Mouse (Mus musculus) midbrain, embryonic 13.5 days (tissue): ENCODE results near the gene Pfn3. TPM values are rescaled to one million over a fixed set of nuclear protein-coding genes. Genes with fewer than 3 reads are reported as not detected.

ENCODE experiments used
- ATAC-seq: fragments of 200-750 bp; cut with Nextera tagmentation; 2 replicates; pipeline ENCODE4 v1.8.0; 2017; ENCODE audit warnings: mild to moderate bottlenecking, moderate TSS enrichment, moderate library complexity
- H3K27ac ChIP-seq: fragments of 300-500 bp; sonication (generic); 2 replicates; pipeline ENCODE4 v1.5.1; 2015; ENCODE audit warnings: inconsistent platforms, mild to moderate bottlenecking, moderate library complexity
- H3K27me3 ChIP-seq: fragments of 300-500 bp; sonication (generic); 2 replicates; pipeline ENCODE4 v1.6.1; 2015; ENCODE audit warnings: mild to moderate bottlenecking, inconsistent platforms
- H3K36me3 ChIP-seq: fragments of 300-500 bp; sonication (generic); 2 replicates; pipeline ENCODE4 v1.6.1; 2015; ENCODE audit warnings: mild to moderate bottlenecking, inconsistent platforms
- H3K4me1 ChIP-seq: fragments of 300-500 bp; sonication (generic); replicated peaks from 2 replicates; pipeline ENCODE4 v1.6.1; 2015; ENCODE audit warnings: inconsistent platforms
- H3K4me2 ChIP-seq: fragments of 300-500 bp; sonication (generic); replicated peaks from 2 replicates; pipeline ENCODE4 v1.6.1; 2015; ENCODE audit warnings: moderate library complexity, mild to moderate bottlenecking, inconsistent platforms
- H3K4me3 ChIP-seq: fragments of 300-500 bp; sonication (generic); replicated peaks from 2 replicates; pipeline ENCODE4 v1.5.1; 2015; ENCODE audit warnings: mild to moderate bottlenecking, inconsistent platforms
- H3K9ac ChIP-seq: fragments of 300-500 bp; sonication (generic); replicated peaks from 2 replicates; pipeline ENCODE4 v1.6.1; 2015; ENCODE audit warnings: mild to moderate bottlenecking, inconsistent platforms
- H3K9me3 ChIP-seq: fragments of 300-500 bp; sonication (generic); 2 replicates; pipeline ENCODE4 v1.6.1; 2016; ENCODE audit warnings: mild to moderate bottlenecking, inconsistent platforms
- WGBS: fragments of 180-500 bp; shearing (Covaris S2); methylation state at CpG from one replicate; pipeline ENCODE4 v1.1.7; 2015; 5-methylcytosine and 5-hydroxymethylcytosine counted together
- polyA plus RNA-seq: library from polyadenylated mRNA; unstranded; fragments of >200 nt; fragmentation: Nextera tagmentation; extraction: Ambion mirVana; gene quantifications from 2 replicates; pipeline ENCODE4 v1.2.1, GENCODE M21; 2015

Gene Pfn3
- polyA plus RNA-seq, 1 experiment from 2014 or later = not detected

DNA sequence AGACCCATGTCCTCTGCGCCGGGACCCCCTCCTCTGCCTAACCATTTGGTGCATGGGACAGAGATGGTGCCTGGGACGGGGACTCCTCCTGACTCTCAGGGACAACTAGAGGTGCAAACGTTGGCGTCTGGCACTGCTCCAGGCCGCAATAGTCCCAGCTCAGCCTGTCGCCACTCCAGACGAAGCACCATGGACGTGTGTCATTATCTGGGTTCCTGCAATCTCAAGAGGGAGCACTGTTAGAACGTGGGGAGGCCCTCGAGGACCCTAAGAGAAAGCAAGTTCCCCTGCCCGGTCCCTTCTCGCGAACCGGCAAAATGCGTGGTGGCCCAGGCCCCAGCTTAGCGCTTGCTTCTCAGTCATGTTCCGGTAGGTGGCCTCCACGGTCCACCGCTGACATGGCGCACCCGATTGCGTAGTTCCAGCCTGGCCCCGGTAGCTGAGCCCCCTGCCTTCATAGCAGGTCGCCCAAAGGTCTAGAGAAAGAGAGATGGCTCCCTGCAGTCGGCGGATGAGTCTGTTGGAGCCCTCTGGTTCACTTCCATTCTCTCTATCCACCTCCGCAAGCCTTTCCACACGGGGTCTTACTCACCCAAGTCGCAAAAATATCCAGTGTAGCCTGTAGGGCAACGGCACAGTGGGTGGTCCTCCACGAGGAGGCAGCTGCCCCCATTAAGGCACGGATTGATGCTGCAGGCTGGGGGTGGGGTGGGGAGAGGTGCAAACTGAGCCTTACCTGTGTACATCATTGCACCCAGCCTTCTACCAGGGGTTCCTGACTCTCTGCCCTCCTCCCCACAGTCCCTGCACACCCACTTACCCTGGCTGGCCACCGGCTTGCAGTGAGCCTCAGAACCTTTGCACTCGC lies 6.1 kb upstream of the Pfn3 start:
- WGBS = 17% methylated on average over 35 of the region's 35 CpGs
- ATAC-seq = peak; percentile 74
- H3K36me3 ChIP-seq = no peaks in the 10 kb centered on the region
- H3K4me3 ChIP-seq = peak overlapping the region; percentile 16
- peaks cover 57% of the 10 kb centered on the region for H3K27me3 ChIP-seq
- peaks cover 20% of the 10 kb centered on the region for H3K4me1 ChIP-seq
- no peak overlapping the region; the same call in 1 of the 2 replicates for H3K9ac ChIP-seq
- peak overlapping the region; percentile 44 for H3K4me2 ChIP-seq
- H3K9me3 ChIP-seq = no peaks in the 10 kb centered on the region
- H3K27ac ChIP-seq = no peak overlapping the region

DNA sequence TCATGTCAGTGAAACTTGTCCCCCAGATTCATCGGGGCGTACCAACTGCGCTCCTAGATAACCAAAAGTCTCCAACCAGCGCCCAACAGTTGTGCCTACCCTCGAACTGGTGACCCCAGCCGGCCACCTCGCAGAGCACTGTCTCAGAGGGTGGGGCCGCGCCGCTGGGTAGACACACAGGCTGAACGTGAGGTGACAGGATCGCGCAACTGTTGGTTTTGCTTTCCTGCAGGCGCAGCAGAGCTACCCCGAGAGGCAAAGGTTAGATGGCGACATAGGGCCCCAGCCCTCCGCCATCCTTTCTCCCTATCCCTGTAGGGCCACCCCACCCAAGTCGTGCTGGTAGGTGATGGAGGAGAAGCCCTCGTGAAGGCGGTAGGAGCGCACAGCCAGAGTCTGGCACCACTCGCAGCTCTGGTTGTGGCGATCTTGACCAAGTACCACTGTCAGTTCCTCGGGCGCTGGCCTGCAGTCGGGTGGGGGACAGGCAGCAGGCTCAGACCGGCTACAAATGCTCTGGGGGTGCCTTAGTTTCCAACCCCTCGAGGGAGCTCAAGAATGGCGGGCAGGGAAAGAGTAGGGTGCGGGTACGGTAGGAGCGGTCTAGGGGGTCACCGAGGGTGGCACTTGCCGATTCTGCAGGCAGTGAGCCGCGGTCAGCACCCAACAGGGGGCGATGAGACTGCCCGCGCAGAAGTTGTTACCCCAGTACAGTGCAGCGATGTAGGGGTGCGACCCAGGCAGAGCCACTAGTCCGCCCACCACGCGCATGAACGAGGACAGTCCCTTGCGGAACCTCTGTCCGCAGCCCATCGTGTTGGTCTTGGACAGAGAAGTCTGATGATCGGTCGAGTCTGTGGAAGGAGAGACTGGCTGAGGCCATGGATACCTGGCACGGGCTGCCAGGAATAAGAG lies 5.2 kb upstream of the Pfn3 start:
- H3K4me3 ChIP-seq = peak overlapping the region; percentile 16

DNA sequence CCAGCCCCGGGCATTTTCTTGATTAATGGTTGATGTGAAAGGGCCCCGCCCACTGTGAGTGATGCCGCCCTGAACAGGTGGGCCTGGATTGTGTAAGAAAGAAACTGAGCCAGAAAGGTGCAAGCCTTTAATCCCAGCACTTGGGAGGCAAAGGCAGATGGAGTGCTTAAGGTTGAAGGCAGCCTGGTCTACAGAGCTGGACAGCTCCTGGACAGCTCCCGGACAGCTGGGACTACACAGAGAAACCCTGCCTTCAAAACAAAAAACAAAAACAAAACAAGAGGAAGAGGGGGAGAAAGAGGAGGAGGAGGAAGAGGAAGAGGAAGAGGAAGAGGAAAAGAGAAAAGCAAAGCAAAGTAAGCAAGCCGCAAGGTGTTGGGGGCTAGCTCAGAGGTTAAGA lies 4.1 kb upstream of the Pfn3 start:
- ATAC-seq = no peak
- peaks cover 66% of the 10 kb centered on the region for H3K27me3 ChIP-seq

More for the DNA sequence above, 5.2 kb upstream of the Pfn3 start:
- Histone ChIP-seq H3K4me2 (peak overlapping the region; percentile 44; the same call in 1 of the 2 replicates), H3K36me3 (no peaks in the 10 kb centered on the region), H3K27me3 (peaks cover 57% of the 10 kb centered on the region), H3K4me1 (peaks cover 20% of the 10 kb centered on the region), H3K27ac (no peak overlapping the region), H3K9ac (no peak overlapping the region; the same call in 1 of the 2 replicates), H3K9me3 (no peaks in the 10 kb centered on the region)
- ATAC-seq = no peak; the same call in 1 of the 2 replicates
- 31% methylated on average over 51 of the region's 51 CpGs for WGBS

DNA sequence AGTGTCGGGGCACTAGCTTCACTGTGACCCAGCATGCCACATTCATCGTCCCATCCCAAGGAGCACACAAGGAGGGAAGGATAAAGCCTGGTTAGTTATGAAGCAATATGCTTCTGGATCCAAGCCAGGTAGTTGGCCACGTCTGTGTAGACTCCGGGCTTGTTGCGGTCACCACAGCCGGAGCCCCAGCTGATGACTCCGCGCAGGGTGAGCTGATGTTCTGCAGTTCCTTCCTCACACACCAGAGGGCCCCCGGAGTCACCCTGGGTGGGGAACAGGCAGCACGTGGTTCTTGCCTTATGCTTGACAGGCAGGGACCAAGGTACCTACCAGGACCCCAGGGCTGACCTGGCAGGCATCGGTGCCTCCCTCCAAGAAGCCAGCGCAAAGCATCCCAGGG lies 3.0 kb upstream of the Pfn3 start:
- peak; percentile 62 for ATAC-seq
- peak overlapping the region; percentile 16; the same call in 1 of the 2 replicates for H3K9ac ChIP-seq
- peaks cover 27% of the 10 kb centered on the region for H3K4me1 ChIP-seq
- no peaks in the 10 kb centered on the region for H3K9me3 ChIP-seq
- no peaks in the 10 kb centered on the region for H3K36me3 ChIP-seq
- peaks cover 77% of the 10 kb centered on the region for H3K27me3 ChIP-seq
- H3K4me3 ChIP-seq = no peak overlapping the region; the same call in 1 of the 2 replicates
- H3K4me2 ChIP-seq = peak overlapping the region; percentile 30
- no peak overlapping the region for H3K27ac ChIP-seq
- 10% methylated on average over 12 of the region's 12 CpGs for WGBS

More for the DNA sequence above, 4.1 kb upstream of the Pfn3 start:
- no peak overlapping the region for H3K4me3 ChIP-seq
- H3K36me3 ChIP-seq = no peaks in the 10 kb centered on the region
- H3K27ac ChIP-seq = no peak overlapping the region
- WGBS = 89% methylated on average over 5 of the region's 5 CpGs
- H3K4me1 ChIP-seq = peaks cover 27% of the 10 kb centered on the region
- no peaks in the 10 kb centered on the region for H3K9me3 ChIP-seq
- H3K4me2 ChIP-seq = no peak overlapping the region
- H3K9ac ChIP-seq = no peak overlapping the region

DNA sequence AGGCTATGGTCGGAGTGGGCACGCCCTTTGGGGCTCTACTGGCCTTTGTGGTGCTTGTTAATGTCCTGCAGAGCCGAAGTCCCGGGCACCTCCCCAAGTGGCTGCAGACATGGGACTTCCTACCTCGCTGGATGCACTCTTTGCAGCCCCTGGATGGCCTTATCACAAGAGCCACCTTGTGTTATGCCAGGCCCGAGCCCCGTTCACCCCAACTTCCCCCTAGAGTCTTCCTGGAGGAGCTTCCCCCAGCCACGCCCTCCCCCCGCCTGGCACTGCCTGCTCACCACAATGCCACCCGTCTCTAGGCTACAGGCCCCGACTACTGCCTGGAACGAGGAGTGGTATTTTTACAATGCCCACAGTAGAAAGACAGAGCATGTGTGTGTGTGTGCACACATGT lies 1.7 kb downstream of the Pfn3 start:
- peaks cover 34% of the 10 kb centered on the region for H3K27me3 ChIP-seq
- WGBS = 85% methylated on average over 12 of the region's 12 CpGs
- H3K4me1 ChIP-seq = peaks cover 12% of the 10 kb centered on the region
- no peaks in the 10 kb centered on the region for H3K9me3 ChIP-seq
- ATAC-seq = no peak
- no peaks in the 10 kb centered on the region for H3K36me3 ChIP-seq
- H3K9ac ChIP-seq = no peak overlapping the region
- no peak overlapping the region for H3K4me2 ChIP-seq
- H3K4me3 ChIP-seq = no peak overlapping the region
- H3K27ac ChIP-seq = no peak overlapping the region

DNA sequence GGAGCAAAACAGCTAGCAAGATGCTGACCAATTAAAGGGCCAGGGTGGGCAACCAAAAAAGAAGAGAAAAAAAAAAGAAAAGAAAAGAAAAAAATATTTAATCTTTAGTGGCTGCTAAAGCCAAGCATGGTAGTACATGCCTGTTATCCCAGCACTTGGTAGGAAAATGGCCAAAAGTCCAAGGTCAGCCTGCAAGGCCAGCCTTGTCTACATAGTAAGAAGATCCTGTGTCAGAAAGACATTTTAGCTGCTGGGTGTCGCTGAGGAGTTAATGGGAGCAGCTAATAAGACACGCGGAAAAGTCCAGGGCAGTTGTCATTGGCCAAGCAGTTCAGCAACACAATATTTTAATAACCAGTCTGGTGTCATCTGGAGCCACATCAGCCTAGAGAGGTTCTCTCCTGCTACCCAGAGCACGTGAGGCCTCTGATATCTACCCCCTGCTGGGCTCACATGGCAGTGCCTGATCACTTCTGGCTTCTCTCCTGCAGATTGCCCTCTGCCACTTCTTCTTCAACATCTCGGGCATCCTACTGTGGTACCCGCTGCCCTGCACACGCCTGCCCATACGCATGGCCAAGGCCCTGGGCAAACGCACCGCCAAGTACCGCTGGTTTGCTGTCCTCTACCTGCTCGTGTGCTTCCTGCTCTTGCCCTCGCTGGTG lies 2.3 kb downstream of the Pfn3 start:
- Histone ChIP-seq H3K27ac (no peak overlapping the region), H3K27me3 (peaks cover 28% of the 10 kb centered on the region), H3K4me3 (no peak overlapping the region), H3K9me3 (no peaks in the 10 kb centered on the region), H3K9ac (no peak overlapping the region), H3K36me3 (no peaks in the 10 kb centered on the region), H3K4me2 (no peak overlapping the region), H3K4me1 (peaks cover 7% of the 10 kb centered on the region)
- ATAC-seq = no peak
- 83% methylated on average over 13 of the region's 13 CpGs for WGBS

DNA sequence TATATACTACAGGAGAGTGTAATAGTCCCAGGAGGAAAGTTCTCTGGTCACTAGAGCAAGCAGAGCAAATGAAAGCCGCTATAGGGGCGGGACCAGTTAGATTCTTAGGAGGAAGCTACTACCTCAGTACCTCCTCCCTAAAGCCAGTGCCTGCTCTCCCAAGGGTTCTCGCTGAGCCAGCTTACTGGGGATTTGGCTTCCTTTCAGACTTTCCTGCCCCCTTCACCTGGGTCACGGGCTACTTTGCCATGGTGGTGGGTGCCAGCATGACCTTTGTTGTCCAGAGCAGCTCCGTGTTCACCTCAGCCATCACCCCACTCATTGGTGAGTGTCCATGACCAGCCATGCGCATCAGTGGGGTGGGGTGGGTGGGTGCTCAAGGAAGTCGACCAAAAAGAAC lies 3.2 kb downstream of the Pfn3 start:
- Histone ChIP-seq H3K4me3 (no peak overlapping the region), H3K4me1 (peaks cover 6% of the 10 kb centered on the region), H3K27me3 (peaks cover 22% of the 10 kb centered on the region), H3K4me2 (no peak overlapping the region), H3K9me3 (no peaks in the 10 kb centered on the region), H3K9ac (no peak overlapping the region), H3K27ac (no peak overlapping the region), H3K36me3 (no peaks in the 10 kb centered on the region)
- WGBS = 71% methylated on average over 7 of the region's 7 CpGs
- no peak for ATAC-seq

DNA sequence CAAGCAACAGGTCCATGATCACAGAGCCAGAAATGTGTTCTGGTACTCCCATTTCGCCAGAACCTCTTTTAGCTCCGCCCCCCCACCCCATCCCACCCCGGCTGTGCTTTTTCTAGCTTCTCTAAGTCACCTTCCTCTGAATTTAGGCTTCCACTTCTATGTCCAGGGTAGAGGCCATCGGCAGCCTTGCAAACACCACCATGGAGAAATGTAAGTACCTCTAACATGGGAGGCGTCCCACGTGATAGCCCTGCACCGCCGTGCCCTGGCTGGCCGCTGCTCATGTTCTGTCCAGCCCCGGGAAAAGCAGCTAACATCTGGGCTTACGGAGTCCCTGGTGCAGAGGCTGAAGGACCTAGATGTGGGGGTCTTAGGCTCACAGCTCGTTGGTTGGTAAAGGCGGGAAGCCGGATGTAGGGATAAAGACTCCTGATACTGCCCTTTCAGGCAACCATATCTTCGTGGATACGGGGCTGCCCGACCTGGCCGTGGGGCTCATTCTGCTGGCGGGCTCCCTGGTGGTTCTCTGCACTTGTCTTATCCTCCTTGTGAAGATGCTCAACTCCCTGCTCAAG lies 6.4 kb downstream of the Pfn3 start:
- Histone ChIP-seq H3K36me3 (no peaks in the 10 kb centered on the region), H3K4me1 (peaks cover 9% of the 10 kb centered on the region), H3K27me3 (peaks cover 11% of the 10 kb centered on the region), H3K9me3 (no peaks in the 10 kb centered on the region), H3K4me3 (no peak overlapping the region), H3K27ac (no peak overlapping the region), H3K4me2 (no peak overlapping the region), H3K9ac (no peak overlapping the region)
- 89% methylated on average over 19 of the region's 19 CpGs for WGBS
- no peak for ATAC-seq

DNA sequence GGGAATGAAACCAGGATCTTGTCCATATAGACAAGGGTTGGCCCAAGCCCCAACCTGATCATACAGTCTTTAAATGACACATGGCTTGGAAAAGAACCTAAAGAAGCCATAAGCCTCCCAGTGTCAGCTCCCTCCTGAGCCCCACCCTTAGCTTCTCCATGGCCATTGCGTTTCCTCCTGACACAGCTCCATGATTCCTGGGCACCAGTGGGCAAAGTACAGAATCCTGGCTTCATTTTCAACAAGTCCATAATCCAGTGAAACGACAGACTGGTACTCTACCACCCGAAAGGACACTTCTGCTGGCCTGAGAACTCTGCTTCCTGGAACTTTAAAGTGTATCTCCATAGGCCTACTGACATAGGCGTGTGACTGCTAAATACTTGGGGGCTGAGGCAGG lies 7.7 kb downstream of the Pfn3 start:
- Histone ChIP-seq H3K36me3 (no peaks in the 10 kb centered on the region), H3K27ac (no peak overlapping the region), H3K4me3 (no peak overlapping the region), H3K4me1 (peaks cover 10% of the 10 kb centered on the region), H3K9ac (no peak overlapping the region), H3K9me3 (no peaks in the 10 kb centered on the region), H3K27me3 (peaks cover 4% of the 10 kb centered on the region; the same call in 1 of the 2 replicates), H3K4me2 (no peak overlapping the region)
- 89% methylated on average over 4 of the region's 4 CpGs for WGBS
- ATAC-seq = no peak

DNA sequence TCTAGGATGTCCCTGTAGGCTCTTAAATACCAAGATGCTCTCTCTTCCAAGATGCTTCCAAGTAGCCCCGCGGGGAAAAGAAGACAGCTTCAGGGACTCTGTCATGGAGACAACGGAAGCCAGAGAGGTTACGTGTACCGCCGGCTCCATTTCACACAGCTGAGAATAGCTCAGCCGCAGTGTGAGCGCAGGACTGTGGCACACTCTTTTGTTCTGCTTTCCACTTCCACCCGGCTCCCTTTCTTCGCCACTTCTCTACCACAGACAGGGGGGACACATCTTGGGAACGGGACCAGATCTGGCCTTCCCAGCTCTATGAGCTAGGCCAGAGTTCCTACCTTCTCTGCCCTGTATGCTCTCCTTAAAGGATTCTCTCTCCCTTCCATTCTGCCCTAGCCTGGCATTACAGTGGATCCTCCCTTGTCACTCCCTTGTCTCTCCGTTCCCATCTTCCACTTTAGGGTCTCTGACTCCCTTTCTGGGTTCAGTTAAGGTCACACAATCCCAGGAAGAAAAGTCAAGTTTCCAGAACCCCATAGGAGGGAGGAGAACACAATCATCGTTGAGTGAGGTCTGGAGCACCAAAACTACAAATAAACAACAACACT lies 9.1 kb downstream of the Pfn3 start:
- 52% methylated on average over 13 of the region's 13 CpGs for WGBS
- Histone ChIP-seq H3K27me3 (peaks cover 6% of the 10 kb centered on the region; the same call in 1 of the 2 replicates), H3K27ac (peak overlapping the region; percentile 85), H3K4me1 (peaks cover 10% of the 10 kb centered on the region), H3K4me3 (no peak overlapping the region), H3K36me3 (no peaks in the 10 kb centered on the region), H3K4me2 (peak overlapping the region; percentile 29; the same call in 1 of the 2 replicates), H3K9me3 (no peaks in the 10 kb centered on the region), H3K9ac (peak overlapping the region; percentile 54)
- ATAC-seq = peak; percentile 75
